Mouse (Mus musculus): ENCODE measurements at regions not wholly inside any gene's neighbourhood (a gene's known extent, or its start where the extent isn't known, plus 50 kb on each side); places are given as distances from the start of the nearest gene placed in this dataset.

GRCm38 (mm10) chr15:11565503-11566031 lies 166.1 kb upstream of the Tars start:
- DNase-seq (ENCODE audit: low read depth in 3 of 3, low spot score in 3 of 3) (no peak), ATAC-seq (ENCODE audit: insufficient read depth) (no peak)
- no peaks in the 10 kb centered on the region for H3K4me1 ChIP-seq (replicated peaks; ENCODE audit: control insufficient read depth in 2 of 2, insufficient read depth in 2 of 2, low read length in 1 of 2)
- no peak for TF ChIP-seq EP300 (IDR thresholded peaks at IDR 0.05; ENCODE audit: low read depth)
- no peak for TF ChIP-seq CTCF (IDR thresholded peaks at IDR 0.05; ENCODE audit: low read depth)
- H3K4me2 ChIP-seq (ENCODE audit: low read depth), result no peak overlapping the region
- no peaks in the 10 kb centered on the region for H3K9me3 ChIP-seq (ENCODE audit: control insufficient read depth, low read length)
- WGBS (ENCODE audit: insufficient replicate concordance), result 19% methylated on average over 10 of the region's 10 CpGs
- no peaks in the 10 kb centered on the region for H3K36me3 ChIP-seq (replicated peaks; ENCODE audit: control insufficient read depth, insufficient read depth, low read depth)
- no peaks in the 10 kb centered on the region for H3K27me3 ChIP-seq (ENCODE audit: control insufficient read depth, insufficient read depth, low read length)
- H3K9ac ChIP-seq (replicated peaks), result no peak overlapping the region
- H3K4me3 ChIP-seq (ENCODE audit: insufficient read depth in 1 of 2, low read depth in 2 of 2, low read length in 2 of 2), result no peak overlapping the region
- H3K27ac ChIP-seq, result no peak overlapping the region

GRCm38 (mm10) chr15:11552568-11552967 lies 153.1 kb upstream of the Tars start:
- WGBS (ENCODE audit: insufficient replicate concordance), result 25% methylated on average over 2 of the region's 2 CpGs
- no peaks in the 10 kb centered on the region for H3K27me3 ChIP-seq (ENCODE audit: control insufficient read depth, insufficient read depth, low read length)
- no peak overlapping the region for H3K9ac ChIP-seq (replicated peaks)
- no peak for TF ChIP-seq CTCF (IDR thresholded peaks at IDR 0.05; ENCODE audit: low read depth)
- H3K4me3 ChIP-seq (ENCODE audit: insufficient read depth in 1 of 2, low read depth in 2 of 2, low read length in 2 of 2), result no peak overlapping the region
- H3K4me2 ChIP-seq (ENCODE audit: low read depth), result no peak overlapping the region
- ATAC-seq (ENCODE audit: insufficient read depth) (no peak), DNase-seq (ENCODE audit: low read depth in 3 of 3, low spot score in 3 of 3) (no peak)
- no peak overlapping the region for H3K27ac ChIP-seq
- H3K9me3 ChIP-seq (ENCODE audit: control insufficient read depth, low read length), result no peaks in the 10 kb centered on the region
- H3K4me1 ChIP-seq (replicated peaks; ENCODE audit: control insufficient read depth in 2 of 2, insufficient read depth in 2 of 2, low read length in 1 of 2), result no peaks in the 10 kb centered on the region
- no peaks in the 10 kb centered on the region for H3K36me3 ChIP-seq (replicated peaks; ENCODE audit: control insufficient read depth, insufficient read depth, low read depth)

- Histone ChIP-seq H3K4me2 (ENCODE audit: low read depth) (no peak overlapping the region), H3K27me3 (ENCODE audit: control insufficient read depth, insufficient read depth, low read length) (no peaks in the 10 kb centered on the region), H3K36me3 (replicated peaks; ENCODE audit: control insufficient read depth, insufficient read depth, low read depth) (no peaks in the 10 kb centered on the region), H3K9me3 (ENCODE audit: control insufficient read depth, low read length) (no peaks in the 10 kb centered on the region), H3K9ac (replicated peaks) (no peak overlapping the region), H3K4me3 (ENCODE audit: insufficient read depth in 1 of 2, low read depth in 2 of 2, low read length in 2 of 2) (no peak overlapping the region), H3K27ac (no peak overlapping the region), H3K4me1 (replicated peaks; ENCODE audit: control insufficient read depth in 2 of 2, insufficient read depth in 2 of 2, low read length in 1 of 2) (no peaks in the 10 kb centered on the region)
- DNase-seq (ENCODE audit: low read depth in 3 of 3, low spot score in 3 of 3), result no peak
- no peak for ATAC-seq (ENCODE audit: insufficient read depth)
- TF ChIP-seq CTCF (IDR thresholded peaks at IDR 0.05; ENCODE audit: low read depth) (no peak), EP300 (IDR thresholded peaks at IDR 0.05; ENCODE audit: low read depth) (no peak)
- 60% methylated on average over 1 of the region's 1 CpGs for WGBS (ENCODE audit: insufficient replicate concordance)
Measured at GRCm38 (mm10) chr15:11552110-11552509, 152.6 kb upstream of the Tars start.

- no peak for TF ChIP-seq EP300 (IDR thresholded peaks at IDR 0.05; ENCODE audit: low read depth)
- no peak for TF ChIP-seq CTCF (IDR thresholded peaks at IDR 0.05; ENCODE audit: low read depth)
- Histone ChIP-seq H3K4me1 (replicated peaks; ENCODE audit: control insufficient read depth in 2 of 2, insufficient read depth in 2 of 2, low read length in 1 of 2) (no peaks in the 10 kb centered on the region), H3K36me3 (replicated peaks; ENCODE audit: control insufficient read depth, insufficient read depth, low read depth) (no peaks in the 10 kb centered on the region), H3K27me3 (ENCODE audit: control insufficient read depth, insufficient read depth, low read length) (no peaks in the 10 kb centered on the region), H3K9me3 (ENCODE audit: control insufficient read depth, low read length) (no peaks in the 10 kb centered on the region), H3K9ac (replicated peaks) (no peak overlapping the region), H3K4me3 (ENCODE audit: insufficient read depth in 1 of 2, low read depth in 2 of 2, low read length in 2 of 2) (no peak overlapping the region), H3K4me2 (ENCODE audit: low read depth) (no peak overlapping the region), H3K27ac (no peak overlapping the region)
- ATAC-seq (ENCODE audit: insufficient read depth), result no peak
- 59% methylated on average over 3 of the region's 3 CpGs for WGBS (ENCODE audit: insufficient replicate concordance)
- DNase-seq (ENCODE audit: low read depth in 3 of 3, low spot score in 3 of 3), result no peak
Measured at GRCm38 (mm10) chr15:11539485-11539884, 140.0 kb upstream of the Tars start.

GRCm38 (mm10) chr15:11536076-11536620 lies 136.7 kb upstream of the Tars start:
- no peaks in the 10 kb centered on the region for H3K36me3 ChIP-seq (replicated peaks; ENCODE audit: control insufficient read depth, insufficient read depth, low read depth)
- WGBS (ENCODE audit: insufficient replicate concordance), result 38% methylated on average over 7 of the region's 7 CpGs
- H3K9me3 ChIP-seq (ENCODE audit: control insufficient read depth, low read length), result no peaks in the 10 kb centered on the region
- H3K9ac ChIP-seq (replicated peaks), result no peak overlapping the region
- no peak overlapping the region for H3K4me2 ChIP-seq (ENCODE audit: low read depth)
- H3K4me1 ChIP-seq (replicated peaks; ENCODE audit: control insufficient read depth in 2 of 2, insufficient read depth in 2 of 2, low read length in 1 of 2), result no peaks in the 10 kb centered on the region
- ATAC-seq (ENCODE audit: insufficient read depth) (no peak), DNase-seq (ENCODE audit: low read depth in 3 of 3, low spot score in 3 of 3) (no peak)
- H3K4me3 ChIP-seq (ENCODE audit: insufficient read depth in 1 of 2, low read depth in 2 of 2, low read length in 2 of 2), result no peak overlapping the region
- H3K27me3 ChIP-seq (ENCODE audit: control insufficient read depth, insufficient read depth, low read length), result no peaks in the 10 kb centered on the region
- no peak overlapping the region for H3K27ac ChIP-seq
- no peak for TF ChIP-seq EP300 (IDR thresholded peaks at IDR 0.05; ENCODE audit: low read depth)
- TF ChIP-seq CTCF (IDR thresholded peaks at IDR 0.05; ENCODE audit: low read depth), result no peak
